Mouse (Mus musculus) telencephalon, adult 2 months (tissue): Measurements from ENCODE around the gene Gad1.

Experiments
- DNase-seq: peaks from one replicate; pipeline ENCODE4 v3.0.0-alpha.2; 2011; ENCODE audit warnings: low read depth, low spot score

The Gad1 gene

GRCm38 (mm10) chr2:70628397-70628796, 75.5 kb downstream of the Gad1 start:
- DNase-seq, result no peak

- DNase-seq, result peak; percentile 36
Observed at GRCm38 (mm10) chr2:70629339-70629761, 76.5 kb downstream of the Gad1 start.

- no peak for DNase-seq
Observed at GRCm38 (mm10) chr2:70629921-70630320, 77.0 kb downstream of the Gad1 start.

- no peak for DNase-seq
Observed at GRCm38 (mm10) chr2:70631321-70631720, 78.4 kb downstream of the Gad1 start.

- no peak for DNase-seq
Observed at GRCm38 (mm10) chr2:70632412-70632811, 79.5 kb downstream of the Gad1 start.

DNA sequence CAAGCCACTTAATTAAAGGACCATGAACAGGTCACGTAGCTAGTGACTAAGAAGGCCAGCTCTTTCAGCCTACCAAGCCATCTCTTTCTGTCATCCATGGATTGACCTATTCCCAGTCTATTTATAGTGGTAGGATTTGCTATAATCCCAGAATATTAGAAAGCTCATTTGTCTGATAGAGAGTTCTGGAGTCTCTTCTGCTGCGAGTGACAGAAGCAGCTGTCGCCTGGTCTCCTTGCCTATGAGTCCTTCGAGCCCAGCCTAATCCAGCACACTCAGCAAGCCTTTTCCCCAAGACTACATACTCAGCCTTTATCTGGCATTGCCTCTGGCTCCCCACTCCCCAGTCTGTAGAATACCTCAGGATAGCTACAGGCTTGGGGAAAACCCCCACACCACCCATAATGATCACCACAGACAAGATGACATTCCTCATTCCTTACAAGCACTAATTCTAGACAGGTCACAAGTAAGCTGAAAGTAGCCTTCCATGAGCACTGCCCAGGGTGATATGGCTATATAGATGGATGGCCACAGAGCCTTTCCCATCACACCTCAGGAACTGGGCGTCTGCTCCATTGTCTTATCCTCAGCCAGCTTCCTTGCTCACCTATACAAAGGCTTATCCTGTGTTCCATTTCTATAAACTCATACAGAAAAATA, 81.3 kb downstream of the Gad1 start:
- DNase-seq, result no peak

DNA sequence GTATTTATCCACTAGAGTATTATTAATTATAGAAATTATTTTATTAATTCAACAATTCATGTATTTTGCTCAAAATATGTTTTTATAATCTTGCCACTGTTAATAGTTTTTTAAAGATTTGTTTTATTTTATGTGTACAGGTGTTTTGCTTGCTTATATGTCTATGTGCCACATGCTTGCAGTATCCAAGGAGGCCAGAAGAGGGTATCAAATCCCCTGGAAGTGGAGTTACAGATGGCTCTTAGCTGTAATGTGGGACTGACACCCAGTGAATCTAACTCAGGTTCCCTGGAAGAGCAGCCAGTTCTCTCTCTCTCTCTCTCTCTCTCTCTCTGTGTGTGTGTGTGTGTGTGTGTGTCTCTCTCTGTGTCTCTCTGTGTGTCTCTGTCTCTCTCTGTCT, 88.1 kb downstream of the Gad1 start:
- no peak for DNase-seq

DNA sequence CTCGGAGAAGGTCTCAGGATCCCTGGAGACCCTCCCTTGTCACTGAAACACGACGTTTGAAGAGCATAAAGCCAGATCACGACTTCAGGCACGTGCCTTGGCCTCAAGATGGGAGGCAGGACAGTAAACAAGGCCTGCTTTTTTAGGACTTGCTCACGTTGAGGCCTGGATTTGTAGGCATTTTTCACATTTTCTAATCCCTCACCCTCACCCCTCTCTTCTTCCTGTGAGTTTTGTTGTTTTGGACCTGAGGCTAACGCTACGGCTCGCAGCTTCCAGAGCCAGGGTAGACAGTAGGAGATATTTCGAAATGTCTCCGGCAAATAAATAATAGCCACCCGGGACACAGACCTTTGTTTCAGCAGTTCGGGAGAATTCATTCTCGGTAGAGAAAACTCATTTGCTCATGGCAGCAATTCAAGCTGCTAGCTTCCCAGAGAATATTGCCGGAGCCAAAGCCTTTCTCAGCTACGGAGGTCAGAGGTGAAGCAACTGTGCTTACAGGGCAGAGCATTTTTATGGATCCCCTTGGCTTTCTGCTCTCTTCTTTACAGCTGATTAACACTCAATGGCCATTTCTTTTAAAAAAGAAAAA, 90.2 kb downstream of the Gad1 start:
- no peak for DNase-seq

- DNase-seq, result no peak
Observed at GRCm38 (mm10) chr2:70645266-70645780, 92.5 kb downstream of the Gad1 start.

- DNase-seq, result no peak
Observed at GRCm38 (mm10) chr2:70647681-70648080, 94.8 kb downstream of the Gad1 start.

DNA sequence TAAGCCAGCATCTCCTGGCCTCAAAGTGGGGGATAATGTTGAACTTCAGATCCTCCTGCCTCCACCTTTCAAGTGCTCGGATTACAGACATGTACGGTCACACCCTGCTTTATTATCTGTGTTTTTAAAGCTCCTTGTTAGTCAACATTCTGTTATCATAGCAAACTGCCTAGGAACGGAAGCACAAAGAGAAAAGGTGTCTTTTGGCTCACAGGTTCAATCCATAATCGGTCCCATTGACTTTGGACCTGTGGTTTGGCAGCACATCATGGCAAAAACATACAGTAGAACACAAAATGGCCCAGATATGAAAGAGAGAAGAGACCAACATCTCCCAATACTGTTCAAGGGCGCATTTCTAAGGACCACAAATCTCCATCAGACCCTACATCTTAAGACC, 95.4 kb downstream of the Gad1 start:
- DNase-seq, result no peak

GRCm38 (mm10) chr2:70649471-70649870, 96.6 kb downstream of the Gad1 start:
- no peak for DNase-seq
